Mouse (Mus musculus) hindbrain, embryonic 13.5 days (tissue): ENCODE results near the gene Cd300ld. TPM values are rescaled to one million over a fixed set of nuclear protein-coding genes. Genes with fewer than 3 reads are reported as not detected.

ENCODE experiments used
- ATAC-seq: fragments of 200-750 bp; cut with Nextera tagmentation; 2 replicates; pipeline ENCODE4 v1.8.0; 2017; ENCODE audit warnings: moderate TSS enrichment; ENCODE audit not compliant: low FRiP score
- H3K27ac ChIP-seq: fragments of 300-500 bp; sonication (generic); 2 replicates; pipeline ENCODE4 v1.5.1; 2015; ENCODE audit warnings: inconsistent platforms, mild to moderate bottlenecking, moderate library complexity
- H3K27me3 ChIP-seq: fragments of 300-500 bp; sonication (generic); 2 replicates; pipeline ENCODE4 v1.6.1; 2015; ENCODE audit warnings: mild to moderate bottlenecking, inconsistent platforms
- H3K36me3 ChIP-seq: fragments of 300-500 bp; sonication (generic); 2 replicates; pipeline ENCODE4 v1.6.1; 2015; ENCODE audit warnings: mild to moderate bottlenecking, inconsistent platforms
- H3K4me1 ChIP-seq: fragments of 300-500 bp; sonication (generic); replicated peaks from 2 replicates; pipeline ENCODE4 v1.6.1; 2015; ENCODE audit warnings: inconsistent platforms
- H3K4me2 ChIP-seq: fragments of 300-500 bp; sonication (generic); 2 replicates; pipeline ENCODE4 v1.6.1; 2015; ENCODE audit warnings: inconsistent platforms, mild to moderate bottlenecking, moderate library complexity
- H3K4me3 ChIP-seq: fragments of 300-500 bp; sonication (generic); 2 replicates; pipeline ENCODE4 v1.5.1; 2015; ENCODE audit warnings: mild to moderate bottlenecking, inconsistent platforms
- H3K9ac ChIP-seq: fragments of 300-500 bp; sonication (generic); 2 replicates; pipeline ENCODE4 v1.6.1; 2015; ENCODE audit warnings: mild to moderate bottlenecking, inconsistent platforms
- H3K9me3 ChIP-seq: fragments of 300-500 bp; sonication (generic); 2 replicates; pipeline ENCODE4 v1.6.1; 2016; ENCODE audit warnings: inconsistent platforms
- WGBS: fragments of 180-500 bp; shearing (Covaris S2); methylation state at CpG from one replicate; pipeline ENCODE4 v1.1.7; 2015; 5-methylcytosine and 5-hydroxymethylcytosine counted together
- polyA plus RNA-seq: library from polyadenylated mRNA; unstranded; fragments of >200 nt; fragmentation: Nextera tagmentation; extraction: Ambion mirVana; gene quantifications from 2 replicates; pipeline ENCODE4 v1.2.1, GENCODE M21; 2015

The Cd300ld gene
- polyA plus RNA-seq, 1 experiment from 2014 or later: not detected

DNA sequence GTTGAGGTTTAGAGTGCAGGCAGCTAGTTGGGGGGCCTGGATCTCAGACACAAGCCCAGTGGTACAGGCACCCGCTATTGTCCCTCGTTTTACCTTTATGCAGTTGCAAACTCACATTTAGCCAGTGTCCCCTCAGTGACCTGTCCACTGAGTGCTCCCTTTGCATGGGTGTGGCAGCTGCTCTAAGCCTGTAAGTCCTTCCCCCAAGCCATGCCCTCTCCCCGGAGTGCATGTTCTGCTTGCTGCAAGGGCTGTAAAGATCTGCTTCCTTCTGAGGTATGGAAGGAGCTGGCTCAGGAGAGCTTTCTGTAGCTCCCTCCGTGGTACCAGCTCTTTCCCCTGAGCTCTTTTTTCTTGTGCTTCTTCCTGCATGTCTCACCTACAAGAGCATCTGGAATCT is 56.1 kb downstream of the Cd300ld start:
- no peaks in the 10 kb centered on the region for H3K36me3 ChIP-seq
- H3K9me3 ChIP-seq: no peaks in the 10 kb centered on the region
- ATAC-seq: no peak
- H3K4me1 ChIP-seq: no peaks in the 10 kb centered on the region
- H3K27ac ChIP-seq: no peak overlapping the region
- H3K27me3 ChIP-seq: no peaks in the 10 kb centered on the region
- no peak overlapping the region for H3K4me2 ChIP-seq
- no peak overlapping the region for H3K4me3 ChIP-seq
- H3K9ac ChIP-seq: no peak overlapping the region
- 82% methylated on average over 4 of the region's 4 CpGs for WGBS

Other genes starting within 250 kb of the Cd300ld start
- gene Kif19a, start 224.5 kb downstream of the Cd300ld start, polyA plus RNA-seq: 1.2 and 1.3 TPM in 2 replicates
- 21.4 and 22.3 TPM in 2 replicates for gene Btbd17, start 194.0 kb downstream of the Cd300ld start, polyA plus RNA-seq
- not detected in 2 replicates for gene Gpr142, start 191.0 kb downstream of the Cd300ld start, polyA plus RNA-seq
- 9.9 and 11.9 TPM in 2 replicates for gene Gprc5c, start 138.8 kb downstream of the Cd300ld start, polyA plus RNA-seq
- 0.69 and 1.2 TPM in 2 replicates for gene Cd300a, start 99.9 kb downstream of the Cd300ld start, polyA plus RNA-seq
- gene Cd300lb, start 55.5 kb downstream of the Cd300ld start, polyA plus RNA-seq: not detected in 2 replicates
- gene Cd300c, start 20.8 kb downstream of the Cd300ld start, polyA plus RNA-seq: not detected in 2 replicates
- 0.96 and 2.0 TPM in 2 replicates for gene Cd300c2, start 12.0 kb upstream of the Cd300ld start, polyA plus RNA-seq
- gene Cd300ld2, start 26.3 kb upstream of the Cd300ld start, polyA plus RNA-seq: not detected in 2 replicates
- gene Cd300ld4, start 37.1 kb upstream of the Cd300ld start, polyA plus RNA-seq: not detected in 2 replicates
- gene Cd300ld5, start 47.8 kb upstream of the Cd300ld start, polyA plus RNA-seq: not detected in 2 replicates
- gene Cd300ld3, start 58.5 kb upstream of the Cd300ld start, polyA plus RNA-seq: not detected in 2 replicates
- gene Cd300e, start 72.3 kb upstream of the Cd300ld start, polyA plus RNA-seq: not detected in 2 replicates
- gene Rab37, start 101.5 kb upstream of the Cd300ld start, polyA plus RNA-seq: 0.99 and 1.4 TPM in 2 replicates
- gene Cd300lf, start 144.1 kb upstream of the Cd300ld start, polyA plus RNA-seq: 0.12 and 0.27 TPM in 2 replicates
- gene Slc9a3r1, start 173.4 kb upstream of the Cd300ld start, polyA plus RNA-seq: 42.2 and 55.2 TPM in 2 replicates
- gene Tmem104, start 197.6 kb upstream of the Cd300ld start, polyA plus RNA-seq: 11.2 and 12.1 TPM in 2 replicates
- 21.5 and 22.0 TPM in 2 replicates for gene Nat9, start 197.9 kb upstream of the Cd300ld start, polyA plus RNA-seq